Mouse (Mus musculus) MN1 (cell line): ENCODE results near the gene Slc38a6.

Experiments used
- DNase-seq: peaks from one replicate; pipeline ENCODE4 v3.0.0-alpha.2; 2016; ENCODE audit warnings: low spot score

The Slc38a6 gene

GRCm38 (mm10) chr12:73324180-73324586 is 37.6 kb downstream of the Slc38a6 start:
- no peak for DNase-seq

- DNase-seq: peak; percentile 10
Measured at GRCm38 (mm10) chr12:73324742-73325141, 38.2 kb downstream of the Slc38a6 start.

GRCm38 (mm10) chr12:73325181-73325580 is 38.6 kb downstream of the Slc38a6 start:
- no peak for DNase-seq

- DNase-seq: no peak
Measured at GRCm38 (mm10) chr12:73325617-73326016, 39.0 kb downstream of the Slc38a6 start.

GRCm38 (mm10) chr12:73327381-73327780 is 40.8 kb downstream of the Slc38a6 start:
- no peak for DNase-seq

- no peak for DNase-seq
Measured at GRCm38 (mm10) chr12:73328448-73329167, 42.0 kb downstream of the Slc38a6 start.

- no peak for DNase-seq
Measured at GRCm38 (mm10) chr12:73330236-73330635, 43.7 kb downstream of the Slc38a6 start.

GRCm38 (mm10) chr12:73332701-73333100 is 46.1 kb downstream of the Slc38a6 start:
- DNase-seq: no peak

- peak; percentile 61 for DNase-seq
Measured at GRCm38 (mm10) chr12:73334051-73334551, 47.5 kb downstream of the Slc38a6 start.

- no peak for DNase-seq
Measured at GRCm38 (mm10) chr12:73337127-73337526, 50.5 kb downstream of the Slc38a6 start.

GRCm38 (mm10) chr12:73340642-73341293 is 54.2 kb downstream of the Slc38a6 start:
- no peak for DNase-seq

- no peak for DNase-seq
Measured at GRCm38 (mm10) chr12:73341703-73342663, 55.4 kb downstream of the Slc38a6 start.

- DNase-seq: no peak
Measured at GRCm38 (mm10) chr12:73344300-73344699, 57.7 kb downstream of the Slc38a6 start.

GRCm38 (mm10) chr12:73345157-73345556 is 58.6 kb downstream of the Slc38a6 start:
- DNase-seq: no peak

- no peak for DNase-seq
Measured at GRCm38 (mm10) chr12:73347202-73347601, 60.6 kb downstream of the Slc38a6 start.

- DNase-seq: no peak
Measured at GRCm38 (mm10) chr12:73350466-73350865, 63.9 kb downstream of the Slc38a6 start.

GRCm38 (mm10) chr12:73350982-73351381 is 64.4 kb downstream of the Slc38a6 start:
- no peak for DNase-seq

- DNase-seq: no peak
Measured at GRCm38 (mm10) chr12:73351746-73352145, 65.2 kb downstream of the Slc38a6 start.

GRCm38 (mm10) chr12:73353362-73353761 is 66.8 kb downstream of the Slc38a6 start:
- no peak for DNase-seq

- DNase-seq: no peak
Measured at GRCm38 (mm10) chr12:73354521-73354920, 67.9 kb downstream of the Slc38a6 start.

- DNase-seq: no peak
Measured at GRCm38 (mm10) chr12:73355084-73355775, 68.7 kb downstream of the Slc38a6 start.

- no peak for DNase-seq
Measured at GRCm38 (mm10) chr12:73356696-73357095, 70.1 kb downstream of the Slc38a6 start.
